Mouse (Mus musculus) adrenal gland, adult 18-20 months (tissue): ENCODE measurements around the gene Fsip1. TPM values are rescaled to one million over a fixed set of nuclear protein-coding genes. Genes with fewer than 3 reads are reported as not detected.
A peak's percentile ranks its signal among the peaks of the same experiment; 100 is the strongest.

Source experiments
- DNase-seq, 2 experiments: peaks; one replicate each; pipeline ENCODE4 v3.0.0; 2021 to 2022; ENCODE audit warnings: low spot score in 2 of 2
- total RNA-seq, 2 experiments: library from RNA; stranded (reverse); gene quantifications; 1 replicate in 1 of 2; 2 replicates in 1 of 2; pipeline ENCODE4 v1.2.3; 2021

The Fsip1 gene
- total RNA-seq, 2 experiments from 2014 or later, result 0.26 TPM; not detected in 1

DNA sequence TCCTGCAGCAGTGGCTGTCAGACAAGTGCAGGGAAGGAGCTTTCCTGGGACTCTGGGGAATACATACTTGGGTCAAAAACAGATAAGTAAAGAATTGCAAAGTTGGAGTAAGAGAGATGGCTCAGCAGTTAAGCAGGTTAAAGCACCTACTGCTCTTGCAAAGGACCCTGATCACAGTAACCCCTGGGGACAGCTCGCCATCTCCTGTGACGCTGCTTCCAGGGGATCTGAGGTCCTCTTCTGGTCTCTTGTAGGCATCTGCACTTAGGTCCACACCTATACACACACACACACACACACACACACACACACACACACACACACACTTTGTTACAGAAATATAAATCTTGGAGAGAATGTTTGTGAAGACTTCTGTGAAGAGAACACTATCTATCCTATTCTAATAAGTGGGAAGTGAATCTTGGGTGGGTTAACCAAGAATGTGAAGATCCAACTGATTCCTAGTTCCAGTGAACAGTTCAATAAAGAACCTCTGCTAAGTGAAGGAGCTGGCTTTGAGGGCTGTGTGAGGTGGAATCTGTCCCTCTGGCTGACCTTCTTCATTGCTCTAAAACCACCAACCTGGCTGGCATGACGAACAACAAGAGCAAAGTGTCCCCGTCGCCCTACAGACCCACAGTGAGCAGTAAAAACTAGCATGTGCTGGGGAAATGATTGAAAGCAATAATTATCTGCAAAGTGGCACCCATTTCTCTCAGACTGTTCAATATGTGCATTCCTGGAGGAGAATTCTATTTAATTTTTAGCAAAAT is 129.1 kb downstream of the Fsip1 start:
- DNase-seq, result no peak

DNA sequence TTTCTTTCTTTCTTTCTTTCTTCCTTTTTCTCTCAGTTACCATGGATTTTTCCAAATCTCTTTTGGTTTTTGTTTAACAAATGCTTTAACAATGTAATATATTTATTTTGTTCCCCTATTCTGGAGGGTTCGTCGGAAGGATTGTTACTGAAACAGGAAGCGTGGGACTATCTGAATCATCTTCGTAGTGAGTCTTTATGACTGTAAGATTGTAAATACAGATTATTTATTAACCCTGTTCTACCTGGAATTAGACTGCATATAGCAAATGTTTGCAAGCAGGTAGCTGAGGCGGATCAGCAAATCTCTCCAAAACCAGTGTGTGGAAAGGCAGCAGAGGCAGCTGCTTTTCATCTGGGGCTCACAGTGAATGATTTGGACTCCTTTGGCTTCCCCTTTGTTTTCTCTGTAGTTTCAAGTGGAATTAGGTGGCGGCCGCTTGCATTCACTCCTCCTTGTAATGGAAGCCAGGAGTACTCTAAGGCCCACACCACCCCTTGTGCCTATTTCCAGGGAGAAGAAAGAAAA is 130.8 kb downstream of the Fsip1 start:
- DNase-seq, result no peak

DNA sequence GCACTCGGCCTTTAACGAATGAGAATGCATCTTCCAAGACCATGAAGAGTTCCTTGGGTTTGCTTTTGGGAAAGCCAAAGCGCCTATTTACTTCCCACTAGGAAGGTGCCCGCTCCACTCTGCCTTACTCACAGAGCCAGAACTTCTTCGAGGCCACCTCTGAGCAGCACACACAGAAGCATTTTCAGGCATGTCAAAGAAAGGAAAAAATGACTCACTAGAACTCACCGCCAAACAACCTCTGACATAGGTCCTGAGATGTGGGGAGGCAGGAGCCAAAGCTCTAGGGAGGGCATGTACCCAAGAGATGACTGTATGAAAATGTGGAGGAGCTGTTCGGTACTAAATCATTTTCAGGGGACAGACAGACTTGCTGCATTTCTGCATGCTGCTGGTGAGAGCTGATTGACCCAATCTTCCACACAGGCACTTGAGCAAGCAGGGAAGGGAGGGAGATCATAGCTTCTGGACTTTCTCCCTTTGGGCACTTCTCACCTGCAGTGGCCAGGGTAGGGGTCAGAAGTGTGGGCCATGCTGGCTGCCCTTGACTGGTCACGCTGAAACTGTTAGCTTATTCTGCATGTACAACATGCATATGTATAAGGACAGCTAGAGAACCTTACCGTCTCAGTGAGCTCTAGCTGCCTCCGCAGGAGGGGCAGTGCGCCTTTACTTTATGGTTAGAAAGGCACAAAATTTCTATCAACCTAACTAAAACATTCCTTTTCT is 131.4 kb downstream of the Fsip1 start:
- no peak for DNase-seq

DNA sequence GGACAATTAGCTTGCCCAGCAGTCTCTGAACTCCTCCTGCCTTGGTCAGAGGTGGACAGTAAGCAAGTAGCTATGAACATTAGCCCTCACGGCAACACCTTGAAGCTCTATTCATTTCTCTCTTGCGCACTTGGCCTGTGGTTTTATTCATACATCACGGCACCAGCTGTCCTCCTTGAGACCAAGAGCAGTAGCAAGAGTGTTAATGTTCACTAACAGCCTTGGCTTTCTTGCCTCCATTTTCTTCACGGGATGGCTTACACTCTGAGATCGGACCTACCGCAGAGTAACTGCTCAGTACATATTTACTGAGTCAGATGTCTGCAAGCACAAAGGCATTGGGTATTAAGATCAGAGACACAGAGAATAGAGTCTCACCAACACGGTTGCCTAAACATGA is 132.3 kb downstream of the Fsip1 start:
- DNase-seq, result no peak

DNA sequence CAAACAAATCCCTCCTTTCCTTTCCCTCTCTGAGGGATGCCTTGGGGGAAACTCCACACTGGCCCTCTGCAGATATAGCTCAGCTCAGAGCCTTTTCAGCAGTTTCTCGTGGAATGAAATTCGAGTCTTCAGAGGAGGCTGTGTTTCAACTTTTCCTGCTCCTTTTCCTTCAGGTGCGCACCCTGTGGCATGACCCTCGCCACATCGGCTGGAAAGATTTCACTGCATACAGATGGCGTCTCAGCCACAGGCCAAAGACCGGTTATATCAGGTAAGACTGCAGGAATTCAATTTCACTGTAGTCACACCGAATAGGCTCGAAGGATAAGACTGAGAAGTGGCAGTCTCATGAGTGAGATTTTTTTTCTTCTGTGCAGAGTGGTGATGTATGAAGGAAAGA is 133.0 kb downstream of the Fsip1 start:
- no peak for DNase-seq

DNA sequence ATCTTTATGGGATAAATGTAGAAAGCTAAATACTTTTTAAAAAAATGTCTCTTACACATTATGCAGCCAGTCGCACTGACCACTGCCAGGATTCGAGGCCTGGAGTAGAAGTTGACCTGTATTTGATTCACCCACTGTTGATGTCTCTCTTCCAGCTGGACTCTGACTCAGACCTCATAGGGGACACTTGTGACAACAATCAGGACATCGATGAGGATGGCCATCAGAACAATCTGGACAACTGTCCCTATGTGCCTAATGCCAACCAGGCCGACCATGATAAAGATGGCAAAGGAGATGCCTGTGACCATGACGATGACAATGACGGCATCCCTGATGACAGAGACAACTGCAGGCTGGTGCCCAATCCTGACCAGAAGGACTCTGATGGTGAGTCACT is 134.5 kb downstream of the Fsip1 start:
- DNase-seq, result no peak

DNA sequence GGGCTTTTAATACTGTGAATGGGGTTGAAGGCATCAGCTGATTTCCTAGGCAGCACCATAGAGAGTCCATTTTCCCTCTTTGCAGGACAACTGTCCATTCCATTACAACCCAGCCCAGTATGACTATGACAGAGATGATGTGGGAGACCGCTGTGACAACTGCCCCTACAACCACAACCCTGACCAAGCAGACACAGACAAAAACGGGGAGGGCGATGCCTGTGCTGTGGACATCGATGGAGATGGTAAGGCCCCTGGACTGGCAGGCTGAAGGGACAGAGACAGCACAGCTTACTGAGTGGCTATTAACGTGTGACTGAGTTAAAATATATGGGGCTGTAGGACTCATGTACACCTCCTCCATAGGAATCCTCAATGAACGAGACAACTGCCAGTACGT is 136.0 kb downstream of the Fsip1 start:
- no peak for DNase-seq

DNA sequence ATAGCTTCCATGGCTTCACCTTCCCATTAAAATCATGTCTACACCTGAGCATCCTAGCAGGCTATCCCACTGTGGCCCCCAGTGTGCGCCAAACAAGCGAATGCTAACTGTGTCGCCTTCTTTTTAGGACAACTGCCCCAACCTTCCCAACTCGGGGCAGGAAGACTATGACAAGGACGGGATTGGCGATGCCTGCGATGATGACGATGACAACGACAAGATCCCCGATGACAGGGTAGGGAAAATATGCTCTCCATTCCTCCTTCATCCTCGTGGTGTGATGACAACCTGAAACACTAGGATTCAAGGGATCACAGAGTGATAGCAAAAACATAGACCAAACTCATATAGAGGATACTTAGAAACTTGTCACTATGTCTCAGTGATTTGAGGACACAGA is 136.7 kb downstream of the Fsip1 start:
- DNase-seq, result no peak

DNA sequence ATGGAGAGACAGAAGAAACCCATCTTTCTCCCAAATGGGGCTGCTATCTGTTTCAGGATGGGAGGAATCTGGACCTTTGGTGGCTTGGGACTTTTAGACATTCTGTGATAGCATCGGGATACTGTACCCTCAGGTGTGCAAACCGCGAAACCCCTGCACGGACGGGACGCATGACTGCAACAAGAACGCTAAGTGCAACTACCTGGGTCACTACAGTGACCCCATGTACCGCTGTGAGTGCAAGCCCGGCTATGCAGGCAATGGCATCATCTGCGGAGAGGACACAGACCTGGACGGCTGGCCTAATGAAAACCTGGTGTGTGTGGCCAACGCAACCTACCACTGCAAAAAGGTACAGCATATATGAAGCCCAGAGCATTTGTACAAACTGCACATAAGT is 137.1 kb downstream of the Fsip1 start:
- no peak for DNase-seq

DNA sequence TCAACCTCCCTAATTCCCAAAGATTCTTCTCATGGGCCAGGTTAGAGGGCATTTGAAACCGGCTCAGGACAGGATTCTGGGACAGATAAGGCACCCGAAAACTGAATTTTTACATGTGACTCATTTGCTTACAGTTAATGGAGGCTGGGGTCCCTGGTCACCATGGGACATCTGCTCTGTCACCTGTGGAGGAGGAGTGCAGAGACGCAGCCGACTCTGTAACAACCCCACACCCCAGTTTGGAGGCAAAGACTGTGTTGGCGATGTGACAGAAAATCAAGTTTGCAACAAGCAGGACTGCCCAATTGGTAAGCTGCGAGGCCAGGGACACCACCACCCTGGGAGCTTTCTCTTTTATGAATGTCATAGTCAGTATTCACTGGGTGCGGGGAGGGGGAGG is 138.3 kb downstream of the Fsip1 start:
- no peak for DNase-seq

DNA sequence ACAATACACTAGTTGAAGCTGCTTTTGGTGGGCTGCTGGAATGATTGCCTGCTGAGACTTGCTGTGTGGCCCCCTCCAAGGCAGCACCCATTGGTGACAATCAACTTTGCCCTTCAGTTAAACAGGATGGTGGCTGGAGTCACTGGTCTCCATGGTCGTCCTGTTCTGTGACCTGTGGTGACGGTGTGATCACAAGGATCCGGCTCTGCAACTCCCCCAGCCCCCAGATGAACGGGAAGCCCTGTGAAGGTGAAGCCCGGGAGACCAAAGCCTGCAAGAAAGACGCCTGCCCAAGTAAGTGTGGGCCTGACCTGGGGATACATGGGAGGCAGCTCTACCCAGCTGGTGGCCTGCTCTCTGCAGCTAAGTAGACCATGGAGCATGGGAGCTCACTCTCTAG is 138.7 kb downstream of the Fsip1 start:
- DNase-seq, result no peak

DNA sequence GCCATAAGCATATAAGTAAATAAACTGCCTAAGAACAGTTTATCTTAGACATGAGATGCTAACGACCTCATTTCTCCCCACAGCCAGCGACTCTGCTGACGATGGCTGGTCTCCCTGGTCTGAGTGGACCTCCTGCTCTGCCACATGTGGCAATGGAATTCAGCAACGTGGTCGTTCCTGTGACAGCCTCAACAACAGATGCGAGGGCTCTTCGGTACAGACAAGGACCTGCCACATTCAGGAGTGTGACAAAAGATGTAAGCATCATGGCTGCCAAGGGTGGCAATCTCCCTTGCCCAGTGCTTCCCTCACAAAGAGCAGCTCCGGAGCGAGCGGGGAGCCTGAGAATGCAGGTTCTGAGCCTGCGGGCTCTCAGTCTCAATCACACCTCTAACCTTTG is 139.4 kb downstream of the Fsip1 start:
- DNase-seq, result no peak

DNA sequence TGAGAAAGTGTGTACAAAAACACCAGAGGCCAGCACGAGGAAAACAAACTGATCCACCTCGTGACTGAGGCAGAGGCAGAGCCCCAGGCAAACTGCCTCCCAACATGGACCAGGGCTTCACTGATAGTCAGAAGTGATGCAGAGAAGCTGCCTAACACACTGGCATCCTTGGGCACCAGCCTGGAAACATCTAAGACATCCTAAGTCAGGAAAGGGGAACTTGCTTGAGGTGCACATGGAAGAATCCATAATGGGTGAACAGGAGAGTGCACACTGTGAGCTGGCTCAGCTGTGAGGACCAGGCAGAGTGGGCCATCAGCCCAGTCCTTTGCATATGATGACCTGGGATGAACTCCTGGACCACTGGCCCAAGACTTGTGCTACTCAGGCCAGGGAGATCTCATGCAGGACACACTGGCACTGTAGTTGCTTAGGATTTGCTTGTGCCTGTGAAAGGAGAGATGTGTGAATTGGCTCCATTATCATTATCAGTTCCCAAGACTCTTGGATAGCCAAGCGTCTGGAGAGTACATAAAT is 139.9 kb downstream of the Fsip1 start:
- DNase-seq, result no peak

DNA sequence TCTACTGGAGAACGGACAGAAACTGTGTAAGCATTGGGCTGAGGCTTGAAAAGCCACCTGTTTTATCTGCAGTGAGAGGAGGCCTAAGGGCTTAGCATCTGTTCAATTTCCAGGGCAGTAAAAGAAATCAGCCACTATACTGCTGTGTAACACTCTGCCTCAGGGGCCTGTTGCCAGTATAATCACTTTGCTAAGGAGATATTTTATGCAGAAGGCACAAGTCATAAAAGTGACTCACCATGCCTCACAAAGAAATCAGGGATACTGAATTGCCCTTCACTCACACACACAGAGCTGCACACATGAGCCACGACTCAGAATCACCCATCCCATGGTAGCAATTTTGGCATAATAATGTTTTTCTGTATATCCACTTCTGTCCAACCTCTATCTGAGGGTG is 140.6 kb downstream of the Fsip1 start:
- no peak for DNase-seq

DNA sequence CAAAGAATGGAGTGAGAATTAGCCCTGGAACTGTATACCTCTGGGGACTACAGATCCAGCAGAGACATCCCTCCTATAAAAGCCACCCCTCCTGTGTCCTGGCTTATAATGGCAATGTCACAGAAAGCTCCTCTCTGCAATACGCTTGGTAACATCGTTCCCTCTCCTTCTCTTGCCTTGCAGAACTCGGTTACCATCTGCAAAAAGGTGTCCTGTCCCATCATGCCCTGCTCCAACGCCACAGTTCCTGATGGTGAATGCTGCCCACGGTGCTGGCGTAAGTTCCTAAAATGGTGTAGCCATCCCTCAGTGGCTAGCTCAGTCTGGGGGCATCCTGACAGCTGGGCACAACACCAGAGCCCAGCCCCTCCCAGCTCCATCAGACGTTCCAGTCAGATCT is 141.1 kb downstream of the Fsip1 start:
- no peak for DNase-seq

DNA sequence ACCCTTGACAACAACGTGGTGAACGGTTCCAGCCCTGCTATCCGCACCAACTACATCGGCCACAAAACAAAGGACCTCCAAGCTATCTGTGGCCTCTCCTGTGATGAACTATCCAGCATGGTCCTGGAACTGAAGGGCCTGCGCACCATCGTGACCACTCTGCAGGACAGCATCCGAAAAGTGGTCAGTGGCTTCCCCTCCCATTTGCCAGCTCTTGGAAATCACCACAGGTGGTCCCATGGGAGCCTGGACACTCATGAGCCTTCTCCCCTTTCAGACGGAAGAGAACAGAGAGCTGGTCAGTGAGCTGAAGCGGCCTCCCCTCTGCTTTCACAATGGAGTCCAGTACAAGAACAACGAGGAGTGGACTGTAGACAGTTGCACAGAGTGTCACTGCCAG is 142.1 kb downstream of the Fsip1 start:
- no peak for DNase-seq

DNA sequence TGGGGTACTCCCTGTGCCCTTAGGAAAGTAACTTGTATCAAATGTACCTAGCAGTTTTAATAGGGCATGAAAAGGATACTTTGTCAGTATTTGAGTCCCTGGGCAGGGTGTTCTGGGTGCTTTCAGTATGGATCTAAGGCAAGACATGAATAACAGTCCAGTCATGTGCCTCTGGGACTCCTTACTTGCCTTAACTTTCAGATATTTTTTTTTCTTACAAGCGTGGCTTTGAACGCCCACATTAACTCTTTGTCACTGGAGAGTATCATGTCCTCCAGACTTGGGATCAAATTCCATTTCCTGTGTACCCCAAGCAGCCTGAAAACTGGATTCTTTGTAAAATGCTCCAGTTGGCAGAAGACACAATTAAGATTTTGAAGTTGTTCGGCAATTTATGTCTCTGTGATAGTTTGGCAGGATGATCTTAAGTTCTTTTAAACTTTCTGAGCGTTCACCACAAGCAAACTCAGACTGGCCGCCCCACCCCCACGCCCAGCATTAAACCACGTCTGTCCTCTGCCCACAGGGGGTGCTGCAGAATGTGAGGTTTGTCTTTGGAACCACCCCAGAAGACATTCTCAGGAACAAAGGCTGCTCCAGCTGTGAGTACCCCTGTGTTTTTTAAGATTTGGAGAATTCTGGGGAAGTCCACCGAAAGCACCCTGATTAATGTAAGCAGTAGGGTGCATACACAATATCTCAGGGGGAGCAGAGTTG is 142.8 kb downstream of the Fsip1 start:
- DNase-seq, result no peak

DNA sequence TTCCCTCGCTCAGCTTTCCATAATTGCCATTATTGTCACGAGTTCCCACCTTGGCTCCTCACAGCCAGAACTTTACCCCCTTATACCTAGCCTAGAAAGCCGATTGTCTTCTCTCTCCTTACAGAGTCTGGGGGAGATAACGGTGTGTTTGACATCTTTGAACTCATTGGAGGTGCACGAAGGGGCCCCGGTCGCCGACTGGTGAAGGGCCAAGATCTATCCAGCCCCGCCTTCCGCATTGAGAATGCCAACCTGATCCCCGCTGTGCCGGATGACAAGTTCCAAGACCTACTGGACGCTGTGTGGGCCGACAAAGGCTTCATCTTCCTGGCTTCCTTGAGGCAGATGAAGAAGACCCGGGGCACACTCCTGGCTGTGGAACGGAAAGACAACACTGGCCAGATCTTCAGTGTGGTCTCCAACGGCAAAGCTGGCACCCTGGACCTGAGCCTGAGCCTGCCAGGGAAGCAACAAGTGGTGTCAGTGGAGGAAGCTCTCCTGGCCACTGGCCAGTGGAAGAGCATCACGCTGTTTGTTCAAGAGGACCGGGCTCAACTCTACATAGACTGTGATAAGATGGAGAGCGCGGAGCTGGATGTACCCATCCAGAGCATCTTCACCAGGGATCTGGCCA is 143.8 kb downstream of the Fsip1 start:
- no peak for DNase-seq

DNA sequence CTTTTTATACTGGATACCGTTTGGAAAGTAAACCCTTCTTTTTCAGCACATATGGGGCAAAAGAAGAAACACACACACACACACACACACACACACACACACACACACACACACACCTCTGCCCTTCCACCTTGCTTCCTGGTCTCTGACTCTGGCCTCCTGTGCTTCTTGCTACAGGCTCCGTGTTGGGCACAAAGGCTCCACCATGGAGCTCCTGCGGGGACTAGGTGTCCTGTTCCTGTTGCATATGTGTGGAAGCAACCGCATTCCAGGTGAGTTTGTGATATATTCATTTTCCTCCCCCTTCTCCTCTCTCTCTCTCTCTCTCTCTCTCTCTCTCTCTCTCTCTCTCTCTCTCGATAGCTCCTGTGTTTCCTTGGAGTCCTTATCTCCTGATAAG is 144.3 kb downstream of the Fsip1 start:
- DNase-seq, result no peak

DNA sequence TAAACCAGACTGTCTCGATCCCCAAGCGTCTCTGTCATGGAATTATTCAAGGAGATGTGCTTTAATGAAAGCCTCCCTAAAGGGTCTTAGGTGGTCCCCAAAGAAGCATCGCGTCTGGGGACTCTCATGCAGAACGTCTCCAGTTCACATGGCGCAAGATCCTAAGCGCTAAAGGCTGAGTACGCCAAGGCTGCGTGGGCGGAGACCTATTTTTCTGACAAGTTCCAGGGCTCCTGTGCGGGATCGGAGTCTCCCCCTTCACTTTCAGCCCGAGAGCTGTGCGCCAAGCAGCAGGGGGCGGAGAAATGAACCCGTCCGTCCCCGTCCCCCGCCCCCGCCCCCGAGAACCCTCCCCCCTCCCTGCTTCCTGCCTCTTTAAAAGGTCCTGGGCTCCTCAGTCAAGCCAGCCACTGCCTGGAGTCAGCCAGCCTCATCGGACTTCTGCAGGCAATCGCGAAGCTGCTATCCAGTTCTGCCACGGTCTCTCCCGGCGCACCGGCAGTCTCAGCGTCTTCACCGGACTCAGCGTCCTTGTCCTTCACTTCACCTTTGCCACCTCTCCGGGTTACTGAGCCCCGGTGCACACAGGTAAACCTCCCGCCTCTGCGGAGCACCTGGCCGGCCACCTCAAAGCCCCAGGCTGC is 145.2 kb downstream of the Fsip1 start, which contains the start of gene Thbs1:
Gene Thbs1 (plus strand): TSS at position 389 of the 644 bp plus-strand sequence.
- DNase-seq, result peak; percentile 65

DNA sequence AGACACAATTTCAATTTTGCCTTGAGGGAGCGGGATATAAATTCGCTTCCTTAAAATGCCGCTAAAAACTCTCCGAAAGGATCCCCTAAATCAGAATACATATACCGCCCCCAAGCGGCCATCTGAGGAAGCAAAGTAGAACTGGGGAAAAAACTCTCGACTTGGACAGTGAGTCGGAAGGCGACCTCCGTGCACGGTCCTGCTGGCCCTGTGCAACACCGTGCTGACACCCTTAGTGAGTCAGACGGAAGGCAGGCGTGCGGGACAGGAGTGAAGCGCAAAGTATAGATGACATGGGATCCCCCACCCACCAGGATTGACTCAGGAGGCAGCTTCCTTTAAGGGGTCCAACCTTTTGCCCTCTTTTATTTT is 145.7 kb downstream of the Fsip1 start:
- DNase-seq, result peak; percentile 81 to 83
